Mouse (Mus musculus) testis, adult 2 months (tissue): Measurements from ENCODE around the gene Vps8.

Experiments
- CTCF ChIP-seq: fragments of 200-500 bp; IDR thresholded peaks from 2 replicates; pipeline ENCODE4 v1.5.1; 2012; ENCODE audit warnings: low read depth, mild to moderate bottlenecking, inconsistent platforms, low read length, moderate library complexity; ENCODE audit not compliant: control insufficient read depth, insufficient read depth, insufficient replicate concordance
- POLR2A ChIP-seq: fragments of 200-500 bp; IDR thresholded peaks from 2 replicates; pipeline ENCODE4 v1.6.1; 2012; ENCODE audit warnings: low read depth, mild to moderate bottlenecking, inconsistent platforms, low read length, moderate library complexity; ENCODE audit not compliant: control insufficient read depth

DNA sequence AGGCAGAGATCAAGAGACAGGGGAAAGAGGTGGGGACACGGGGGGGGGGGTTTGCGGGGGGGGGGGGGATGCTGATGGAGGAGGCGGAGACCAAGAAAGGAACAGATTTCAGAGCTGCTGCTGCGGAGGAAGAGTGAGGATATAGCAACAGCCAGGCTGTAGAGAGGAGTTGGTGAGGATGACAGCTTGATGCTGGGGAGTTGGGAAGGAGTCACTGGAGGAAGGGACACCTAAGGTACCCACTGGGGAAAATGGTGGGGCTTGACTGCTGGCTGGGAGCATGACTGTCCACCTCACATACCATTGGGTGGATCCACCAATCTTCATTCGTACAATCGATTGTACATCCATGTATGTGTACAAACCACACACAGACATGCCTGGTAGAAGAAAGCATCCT lies 48.9 kb upstream of the Vps8 start:
- no peak for TF ChIP-seq CTCF
- TF ChIP-seq POLR2A, result no peak
